Mouse (Mus musculus) neural tube, embryonic 15.5 days (tissue): ENCODE results near the gene Pou3f4. TPM values are rescaled to one million over a fixed set of nuclear protein-coding genes. Genes with fewer than 3 reads are reported as not detected.

Source experiments
- ATAC-seq: fragments of 200-750 bp; cut with Nextera tagmentation; 2 replicates; pipeline ENCODE4 v1.8.0; 2017; ENCODE audit warnings: mild to moderate bottlenecking, moderate TSS enrichment, moderate library complexity; ENCODE audit not compliant: low FRiP score
- H3K27ac ChIP-seq: fragments of 300-500 bp; sonication (generic); replicated peaks from 2 replicates; pipeline ENCODE4 v1.5.1; 2015; ENCODE audit warnings: mild to moderate bottlenecking, inconsistent platforms
- H3K27me3 ChIP-seq: fragments of 300-500 bp; sonication (generic); replicated peaks from 2 replicates; pipeline ENCODE4 v1.6.1; 2015; ENCODE audit warnings: inconsistent platforms
- H3K36me3 ChIP-seq: fragments of 300-500 bp; sonication (generic); 2 replicates; pipeline ENCODE4 v1.6.1; 2015; ENCODE audit warnings: inconsistent platforms
- H3K4me1 ChIP-seq: fragments of 300-500 bp; sonication (generic); 2 replicates; pipeline ENCODE4 v1.6.1; 2015; ENCODE audit warnings: inconsistent platforms
- H3K4me2 ChIP-seq: fragments of 300-500 bp; sonication (generic); 2 replicates; pipeline ENCODE4 v1.6.1; 2015; ENCODE audit warnings: inconsistent platforms, mild to moderate bottlenecking, moderate library complexity
- H3K4me3 ChIP-seq: fragments of 300-500 bp; sonication (generic); replicated peaks from 2 replicates; pipeline ENCODE4 v1.5.1; 2015; ENCODE audit warnings: mild to moderate bottlenecking, inconsistent platforms
- H3K9ac ChIP-seq: fragments of 300-500 bp; sonication (generic); replicated peaks from 2 replicates; pipeline ENCODE4 v1.6.1; 2015; ENCODE audit warnings: mild to moderate bottlenecking, inconsistent platforms
- H3K9me3 ChIP-seq: fragments of 300-500 bp; sonication (generic); replicated peaks from 2 replicates; pipeline ENCODE4 v1.6.1; 2016; ENCODE audit warnings: inconsistent platforms
- WGBS: fragments of 180-500 bp; shearing (Covaris S2); methylation state at CpG from one replicate; pipeline ENCODE4 v1.1.7; 2015; ENCODE audit warnings: mixed read lengths; 5-methylcytosine and 5-hydroxymethylcytosine counted together
- polyA plus RNA-seq: library from polyadenylated mRNA; unstranded; fragments of >200 nt; fragmentation: Nextera tagmentation; extraction: Ambion mirVana; gene quantifications from 2 replicates; pipeline ENCODE4 v1.2.1, GENCODE M21; 2015

The Pou3f4 gene
- polyA plus RNA-seq, 1 experiment from 2014 or later, result 6.3 TPM

DNA sequence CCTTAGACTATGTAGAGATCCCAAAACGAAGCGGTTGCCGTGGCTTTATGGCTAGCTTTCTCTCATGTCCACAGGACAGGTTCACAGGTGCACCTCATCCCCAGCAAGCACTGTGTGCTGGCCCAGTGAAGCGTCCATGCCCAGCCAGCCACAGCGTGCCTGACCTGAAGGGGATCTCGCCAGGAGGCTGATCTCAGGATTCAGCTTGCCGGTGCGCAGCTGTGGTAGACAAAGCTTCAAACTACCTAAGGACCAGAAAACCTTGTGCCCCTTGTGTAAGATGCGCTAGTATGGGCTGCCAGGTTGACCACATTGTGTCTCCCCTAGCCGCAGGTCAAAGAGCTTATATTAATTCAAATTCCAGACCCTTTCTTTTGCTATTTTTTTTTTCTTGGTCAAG lies 3.1 kb downstream of the Pou3f4 start:
- H3K27ac ChIP-seq, result 0 out of 2 replicates have a peak overlapping the region, but pooled peaks have one; percentile 61
- no peaks in the 10 kb centered on the region for H3K27me3 ChIP-seq
- no peaks in the 10 kb centered on the region for H3K9me3 ChIP-seq
- peak overlapping the region; percentile 36 for H3K9ac ChIP-seq
- WGBS, result 18% methylated on average over 10 of the region's 10 CpGs
- H3K4me3 ChIP-seq, result peak overlapping the region; percentile 54
- H3K36me3 ChIP-seq, result no peaks in the 10 kb centered on the region
- no peak for ATAC-seq
- H3K4me1 ChIP-seq, result no peaks in the 10 kb centered on the region
- peak overlapping the region; percentile 60 for H3K4me2 ChIP-seq

GRCm38 (mm10) chrX:110837450-110837849 lies 23.4 kb downstream of the Pou3f4 start:
- no peak for ATAC-seq
- WGBS, result 57% methylated on average over 2 of the region's 2 CpGs

DNA sequence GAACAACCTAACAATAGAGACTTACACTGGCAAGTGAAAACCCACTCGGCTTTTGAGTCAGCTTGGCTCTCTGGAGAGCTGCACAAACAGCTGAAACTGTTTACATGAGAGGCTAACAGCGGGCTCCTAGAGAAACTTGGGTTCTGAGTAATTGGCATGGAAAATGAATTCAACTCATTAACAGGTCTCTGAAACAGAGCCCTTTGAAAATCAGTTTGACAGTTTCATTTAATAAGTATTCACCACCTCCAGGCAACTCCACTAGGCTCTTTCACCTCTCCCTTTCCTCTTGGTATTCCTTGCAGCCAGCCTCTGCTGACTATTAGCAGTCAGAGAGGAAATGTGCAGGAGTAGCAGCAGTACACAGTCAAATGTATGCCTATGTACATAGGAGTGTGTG lies 37.2 kb downstream of the Pou3f4 start:
- ATAC-seq, result no peak
- Histone ChIP-seq H3K9ac (no peak overlapping the region), H3K9me3 (no peaks in the 10 kb centered on the region), H3K27me3 (no peaks in the 10 kb centered on the region), H3K27ac (no peak overlapping the region), H3K36me3 (no peaks in the 10 kb centered on the region), H3K4me2 (no peak overlapping the region), H3K4me3 (no peak overlapping the region), H3K4me1 (no peaks in the 10 kb centered on the region)
- WGBS, result 60% methylated on average over 2 of the region's 2 CpGs

More at GRCm38 (mm10) chrX:110837450-110837849, 23.4 kb downstream of the Pou3f4 start:
- Histone ChIP-seq H3K4me3 (no peak overlapping the region), H3K36me3 (no peaks in the 10 kb centered on the region), H3K27ac (no peak overlapping the region), H3K27me3 (no peaks in the 10 kb centered on the region), H3K4me2 (no peak overlapping the region), H3K9ac (no peak overlapping the region), H3K4me1 (no peaks in the 10 kb centered on the region), H3K9me3 (no peaks in the 10 kb centered on the region)
